Mouse (Mus musculus) hindbrain, embryonic 12.5 days (tissue): ENCODE measurements at regions not wholly inside any gene's neighbourhood (a gene's known extent, or its start where the extent isn't known, plus 50 kb on each side); places are given as distances from the start of the nearest gene placed in this dataset.

Experiments used
- ATAC-seq: fragments of 200-750 bp; cut with Nextera tagmentation; 2 replicates; pipeline ENCODE4 v1.8.0; 2017; ENCODE audit warnings: moderate TSS enrichment; ENCODE audit not compliant: low FRiP score
- H3K27ac ChIP-seq: fragments of 300-500 bp; sonication (generic); 2 replicates; pipeline ENCODE4 v1.5.1; 2016; ENCODE audit warnings: mild to moderate bottlenecking
- H3K27me3 ChIP-seq: fragments of 300-500 bp; sonication (generic); 2 replicates; pipeline ENCODE4 v1.6.1; 2016; ENCODE audit warnings: mild to moderate bottlenecking
- H3K36me3 ChIP-seq: fragments of 300-500 bp; sonication (generic); 2 replicates; pipeline ENCODE4 v1.6.1; 2016; ENCODE audit warnings: mild to moderate bottlenecking
- H3K4me1 ChIP-seq: fragments of 300-500 bp; sonication (generic); 2 replicates; pipeline ENCODE4 v1.6.1; 2016
- H3K4me2 ChIP-seq: fragments of 300-500 bp; sonication (generic); replicated peaks from 2 replicates; pipeline ENCODE4 v1.6.1; 2016; ENCODE audit warnings: mild to moderate bottlenecking
- H3K4me3 ChIP-seq: fragments of 300-500 bp; sonication (generic); 2 replicates; pipeline ENCODE4 v1.5.1; 2016; ENCODE audit warnings: mild to moderate bottlenecking
- H3K9ac ChIP-seq: fragments of 300-500 bp; sonication (generic); 2 replicates; pipeline ENCODE4 v1.6.1; 2016; ENCODE audit warnings: mild to moderate bottlenecking, moderate library complexity
- H3K9me3 ChIP-seq: fragments of 300-500 bp; sonication (generic); replicated peaks from 2 replicates; pipeline ENCODE4 v1.6.1; 2016; ENCODE audit warnings: mild to moderate bottlenecking
- WGBS: fragments of 180-500 bp; shearing (Covaris S2); methylation state at CpG from one replicate; pipeline ENCODE4 v1.1.7; 2016; 5-methylcytosine and 5-hydroxymethylcytosine counted together

DNA sequence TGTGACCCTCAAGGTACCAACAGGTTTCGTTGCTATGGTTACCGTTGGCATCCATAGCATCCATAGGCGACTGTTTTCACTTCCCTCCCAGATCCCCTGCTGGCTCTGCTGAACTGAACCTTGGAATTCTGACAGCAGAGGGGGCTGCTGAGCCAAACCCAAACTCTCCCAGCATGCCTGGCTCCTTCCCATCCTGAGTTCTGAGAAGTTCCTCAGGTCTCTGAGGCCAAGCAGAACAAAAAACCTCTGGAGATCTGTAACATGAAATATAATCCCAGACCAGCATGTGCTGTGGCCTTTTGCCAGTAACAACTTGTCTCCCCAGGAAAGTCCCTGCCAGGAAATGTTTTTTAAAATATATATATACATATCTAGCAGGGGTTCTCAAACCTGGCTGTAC lies 56.1 kb upstream of the Clint1 start:
- 13% methylated on average over 3 of the region's 3 CpGs for WGBS
- no peak overlapping the region for H3K4me2 ChIP-seq
- H3K9ac ChIP-seq: no peak overlapping the region
- H3K9me3 ChIP-seq: no peaks in the 10 kb centered on the region
- H3K27me3 ChIP-seq: no peaks in the 10 kb centered on the region
- H3K4me3 ChIP-seq: no peak overlapping the region
- ATAC-seq: no peak
- no peaks in the 10 kb centered on the region for H3K36me3 ChIP-seq
- H3K4me1 ChIP-seq: peaks cover 3% of the 10 kb centered on the region; the same call in 1 of the 2 replicates
- no peak overlapping the region for H3K27ac ChIP-seq

DNA sequence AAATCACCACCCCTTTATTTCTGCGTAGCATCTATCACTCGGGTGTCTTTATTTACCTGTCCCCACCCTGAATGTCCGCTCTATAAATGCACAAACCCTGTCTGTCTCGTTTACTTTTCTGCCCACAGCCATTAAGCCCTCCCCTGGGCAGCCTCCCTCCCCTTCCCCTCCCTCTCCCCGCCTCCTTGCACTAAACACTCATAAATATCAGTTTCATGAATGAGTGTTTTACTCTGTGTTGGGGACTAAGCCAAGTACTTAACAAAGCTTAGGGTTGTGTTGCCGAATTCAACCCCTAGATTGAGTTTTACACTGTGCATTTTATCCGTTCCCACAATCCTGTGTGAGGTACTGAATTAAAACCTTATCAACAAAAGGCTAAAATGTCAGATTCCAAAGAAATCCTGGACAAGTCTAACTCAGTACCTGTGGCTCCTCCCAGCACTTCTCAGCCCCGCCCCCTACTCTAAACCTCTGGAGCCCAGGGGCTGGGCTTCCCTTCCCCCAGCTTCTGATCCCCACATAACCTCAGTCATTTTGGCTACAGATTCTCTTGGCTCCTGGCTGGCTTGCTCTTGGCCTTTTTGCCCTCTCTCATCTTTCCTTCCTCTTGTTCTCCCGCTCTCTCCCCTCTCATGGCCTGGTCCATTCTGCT lies 52.0 kb upstream of the Clint1 start:
- Histone ChIP-seq H3K4me2 (no peak overlapping the region), H3K27ac (no peak overlapping the region), H3K36me3 (no peaks in the 10 kb centered on the region), H3K9ac (no peak overlapping the region), H3K4me3 (no peak overlapping the region), H3K9me3 (no peaks in the 10 kb centered on the region), H3K27me3 (no peaks in the 10 kb centered on the region), H3K4me1 (peaks cover 3% of the 10 kb centered on the region; the same call in 1 of the 2 replicates)
- ATAC-seq: no peak
- 46% methylated on average over 9 of the region's 9 CpGs for WGBS
